Mouse (Mus musculus) frontal cortex, postnatal 14 days (tissue): ENCODE results near the gene Mphosph10.

Experiments used
- DNase-seq, 2 experiments: peaks; one replicate each; pipeline ENCODE4 v3.0.0; 2022; ENCODE audit warnings: low spot score in 2 of 2

Gene Mphosph10

DNA sequence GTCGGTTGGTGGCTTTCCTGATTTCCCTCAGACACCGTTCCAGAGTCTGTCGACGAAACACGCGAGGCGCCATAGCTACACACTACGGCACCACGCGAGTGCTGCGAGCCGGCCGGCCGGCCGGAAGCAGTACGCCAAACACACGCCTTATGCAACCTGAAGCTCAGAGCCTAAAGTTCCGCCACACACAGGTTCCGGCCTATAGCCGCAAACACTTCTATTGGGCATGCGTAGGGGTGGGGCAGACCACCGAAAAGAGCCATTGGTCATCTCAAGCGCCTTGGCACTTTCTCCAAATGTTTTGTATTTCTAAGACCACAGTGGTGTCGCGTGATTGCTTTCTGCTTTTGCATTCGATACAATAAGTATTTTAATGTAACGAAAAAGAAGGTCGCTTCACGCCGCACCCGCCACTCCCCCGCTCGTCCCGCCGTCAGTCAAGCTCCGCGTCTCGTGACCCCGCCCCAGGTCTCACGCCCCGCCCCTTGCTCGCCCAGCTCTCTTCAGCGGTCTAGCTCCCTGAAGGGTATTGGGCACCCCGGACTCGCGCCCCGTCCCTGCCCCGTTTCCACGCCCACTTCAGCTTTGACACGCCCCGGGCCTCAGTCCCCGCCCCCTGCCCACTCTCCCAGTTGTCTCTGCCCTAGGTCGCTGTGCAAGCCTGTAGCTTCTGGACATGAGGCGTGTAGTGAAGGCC is at the start of gene Mphosph10, which contains the start of gene Mcee:
Gene Mphosph10, minus strand, starts transcription at position 147 of the 697 bp plus-strand sequence.
Gene Mcee, plus strand, starts transcription at position 486 of the 697 bp plus-strand sequence.
- peak; percentile 90 to 94 for DNase-seq

DNA sequence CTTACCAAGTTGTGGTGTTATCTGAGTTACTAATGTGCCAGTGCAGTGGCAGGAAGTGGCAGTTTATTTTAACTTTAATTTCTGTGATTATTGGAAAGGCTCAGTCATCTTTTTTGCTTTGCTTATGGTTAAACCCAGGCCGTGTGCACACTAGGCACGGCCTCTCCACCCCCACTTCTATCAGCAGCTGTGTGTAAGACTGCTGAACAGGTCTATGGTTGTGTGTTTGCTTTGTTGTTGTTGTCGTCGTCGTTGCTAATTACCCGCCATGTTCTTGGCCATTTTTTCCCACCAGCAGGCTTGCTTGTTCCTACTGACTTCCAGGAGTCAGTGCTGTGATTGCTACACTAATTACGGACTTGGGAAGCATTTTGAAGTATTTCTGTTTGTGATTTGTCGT is 48.5 kb upstream of the Mphosph10 start:
- DNase-seq, result no peak

DNA sequence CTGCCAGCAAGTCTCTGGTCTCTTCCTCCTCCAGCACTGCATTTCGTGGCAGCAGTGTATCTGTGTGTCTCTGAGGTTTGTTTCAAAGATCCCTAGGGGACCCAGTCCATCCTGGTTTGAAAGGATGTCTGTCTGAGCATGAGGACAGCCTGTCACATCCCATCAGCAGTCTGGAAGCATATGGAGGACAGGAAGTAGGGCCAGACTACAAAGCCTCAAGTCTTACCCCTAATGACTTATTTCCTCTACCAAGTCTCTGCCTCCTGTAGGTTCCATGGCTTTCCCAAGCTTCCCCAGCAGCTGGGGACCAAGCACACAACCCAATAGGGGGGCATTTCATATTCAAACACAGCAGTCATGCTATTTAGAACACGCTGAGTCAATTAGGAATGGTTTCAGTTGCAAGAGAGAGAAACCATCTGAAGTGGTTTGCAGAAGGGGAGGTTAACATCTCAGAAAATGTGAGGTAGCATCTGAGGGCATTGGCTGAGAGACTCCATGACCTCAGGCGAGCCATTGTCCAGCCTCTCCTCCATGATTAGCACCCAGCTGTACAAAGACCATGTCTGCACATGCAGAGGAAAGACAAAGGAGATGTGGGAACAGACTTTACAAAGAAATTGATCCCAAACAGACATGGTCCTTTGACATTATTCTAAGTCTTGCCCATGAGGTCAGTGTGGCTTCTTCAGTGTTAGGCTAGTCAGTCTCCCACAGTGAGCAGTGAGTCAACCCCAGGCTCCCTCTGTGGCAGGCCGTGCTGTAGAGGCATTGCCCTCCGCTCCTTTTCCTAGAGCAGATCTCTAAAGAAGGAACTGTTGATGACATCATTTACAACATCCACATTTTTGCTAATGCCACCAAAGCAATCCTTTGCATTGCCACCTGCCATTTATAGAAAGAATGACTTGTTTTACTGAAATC is 47.8 kb upstream of the Mphosph10 start:
- no peak for DNase-seq

DNA sequence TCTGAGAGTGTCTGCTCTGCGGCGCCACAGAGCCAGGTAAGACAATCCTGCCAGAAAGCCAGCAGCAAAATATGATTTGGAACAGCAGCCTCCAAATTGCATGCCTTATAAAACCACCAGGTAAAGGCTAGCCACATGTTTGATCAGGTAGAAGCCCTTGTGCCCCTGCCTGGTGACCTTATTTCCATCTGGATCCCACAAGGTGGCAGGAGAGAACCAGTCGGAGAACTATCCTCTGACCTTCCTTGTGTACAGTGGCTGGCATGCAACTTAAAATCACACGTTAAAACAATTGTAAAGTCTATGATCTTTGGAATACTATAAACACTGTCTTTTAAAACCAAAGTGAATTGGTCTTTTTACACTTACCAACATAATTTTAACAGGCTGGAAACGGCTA is 32.8 kb upstream of the Mphosph10 start:
- DNase-seq, result no peak

DNA sequence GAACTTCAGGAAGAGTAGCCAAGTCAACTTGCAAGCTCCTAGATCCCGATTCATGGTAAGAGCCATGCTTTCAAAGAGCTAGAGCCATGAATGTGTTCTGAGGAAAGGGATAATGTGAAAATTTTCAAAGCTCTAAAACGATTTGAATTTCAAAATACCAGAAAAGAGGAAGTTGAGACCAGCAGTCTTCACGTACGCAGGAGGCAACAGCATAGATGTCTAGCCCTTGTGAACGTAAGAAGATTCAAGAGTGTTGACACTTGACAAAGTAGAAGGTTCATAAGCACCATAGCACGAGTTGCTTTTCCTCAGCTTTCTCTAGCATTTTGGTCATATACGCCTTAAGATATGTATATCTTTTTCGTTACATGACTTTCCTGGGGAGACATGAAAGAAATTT is 11.9 kb upstream of the Mphosph10 start:
- no peak for DNase-seq

DNA sequence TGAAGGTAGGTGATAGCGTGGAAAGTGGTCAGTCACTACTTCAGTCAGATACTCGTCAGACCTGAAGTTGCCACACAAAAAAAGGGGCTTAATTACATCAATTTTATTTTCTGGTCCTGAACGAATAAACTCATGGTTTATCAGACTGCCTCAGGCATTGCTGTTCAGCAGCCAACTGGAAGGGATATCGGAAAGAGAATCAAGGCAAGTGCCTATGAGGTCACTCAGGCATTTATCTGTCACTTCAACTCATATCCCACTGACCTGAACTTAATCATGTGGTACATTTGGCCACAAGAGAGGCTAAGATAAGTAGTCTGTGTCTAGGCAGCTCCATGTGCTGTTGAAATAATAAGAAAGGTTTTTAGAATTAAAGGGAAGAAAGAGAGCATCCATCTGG is 10.4 kb upstream of the Mphosph10 start:
- DNase-seq, result no peak

DNA sequence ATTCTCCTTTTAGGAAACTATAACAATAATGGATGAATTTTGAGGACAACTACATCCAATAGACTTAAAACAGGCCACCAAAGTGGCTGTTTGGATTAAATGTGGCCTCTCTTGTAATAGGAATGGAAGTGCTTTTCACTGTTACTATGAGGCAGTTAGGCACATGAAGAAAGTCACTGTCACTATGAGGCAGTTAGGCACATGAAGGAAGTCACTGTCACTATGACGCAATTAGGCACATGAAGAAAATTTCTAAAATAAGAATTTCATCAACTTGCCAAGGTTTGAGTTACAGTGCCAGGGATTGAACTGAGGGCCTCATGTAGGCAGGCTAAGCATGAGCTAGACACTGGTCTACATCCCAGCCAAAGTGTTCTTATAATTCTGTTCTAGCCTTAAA is 8.7 kb upstream of the Mphosph10 start:
- DNase-seq, result no peak

DNA sequence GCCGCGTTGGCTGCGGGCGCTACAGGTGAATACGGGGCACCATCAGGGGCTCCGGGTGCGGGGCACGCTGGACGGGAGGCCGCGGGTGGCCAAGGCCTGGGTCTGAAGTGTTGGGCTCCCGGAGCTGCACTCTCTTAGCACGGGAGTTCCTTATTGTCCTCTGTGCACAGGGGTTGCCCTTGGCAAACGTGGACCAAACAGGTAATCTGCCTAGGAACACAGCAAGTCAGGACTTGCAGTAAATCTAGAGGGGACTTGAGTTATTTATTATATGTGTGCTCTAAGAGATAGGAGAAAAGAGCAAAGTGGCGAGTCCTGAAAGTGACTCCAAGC is 717 bp upstream of the Mphosph10 start:
- no peak for DNase-seq

DNA sequence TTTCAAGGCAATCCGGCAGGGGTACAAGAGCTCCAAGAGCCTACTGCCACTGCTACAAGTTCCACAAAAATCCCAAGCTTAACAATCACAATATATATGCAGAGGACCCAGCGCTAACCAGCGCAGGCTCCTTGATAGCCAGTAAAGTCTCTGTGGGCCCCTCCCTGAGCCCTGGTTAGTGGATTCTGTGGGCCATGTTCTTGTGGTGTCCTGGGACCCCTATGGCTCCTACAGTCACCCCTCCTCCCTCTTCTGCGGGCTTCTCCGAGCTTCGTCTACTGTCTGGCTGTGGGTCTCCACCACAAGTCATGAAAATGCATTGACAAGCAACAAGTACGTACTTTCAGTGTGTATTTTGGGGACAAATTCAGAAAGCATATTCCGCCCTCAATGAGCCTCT is 589 bp downstream of the Mphosph10 start:
- DNase-seq, result no peak

DNA sequence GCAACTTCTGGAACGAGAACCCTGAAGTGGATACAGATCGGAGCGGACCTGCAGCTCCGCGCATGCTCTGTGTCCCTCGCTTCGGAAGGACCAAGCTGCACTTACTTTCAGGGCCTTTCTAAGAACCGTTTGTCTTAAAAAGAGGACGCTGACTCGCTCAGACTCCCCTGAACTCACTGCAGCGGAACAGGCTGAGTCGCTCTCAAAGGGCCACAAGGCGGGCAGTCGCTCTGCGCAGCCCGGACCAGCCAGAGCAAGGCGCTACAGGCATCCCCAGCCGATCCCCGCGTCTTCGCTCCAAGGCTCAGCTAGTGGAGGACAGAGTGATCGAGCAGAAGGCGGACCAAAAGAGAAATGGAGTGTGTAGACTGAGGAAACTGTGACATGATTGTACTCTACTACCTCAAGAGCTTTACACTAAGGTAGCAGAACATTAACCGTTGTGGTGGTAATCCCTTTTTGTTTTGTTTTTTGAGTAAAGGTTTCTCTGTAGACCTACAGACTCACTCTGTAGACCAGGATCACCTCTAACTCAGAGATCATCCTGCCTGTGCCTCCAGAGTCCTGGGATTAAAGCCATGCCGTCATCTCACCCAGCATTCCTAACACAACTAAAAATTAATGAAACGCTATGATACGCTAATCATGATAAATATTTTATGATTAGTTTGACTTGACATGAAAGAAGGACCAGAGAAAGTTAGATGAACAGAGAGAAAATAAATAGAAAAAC is 18.1 kb downstream of the Mphosph10 start, which contains the start of gene Fan1:
Gene Fan1, minus strand, starts transcription at position 266 of the 733 bp plus-strand sequence.
- DNase-seq, result peak; percentile 75 to 85

DNA sequence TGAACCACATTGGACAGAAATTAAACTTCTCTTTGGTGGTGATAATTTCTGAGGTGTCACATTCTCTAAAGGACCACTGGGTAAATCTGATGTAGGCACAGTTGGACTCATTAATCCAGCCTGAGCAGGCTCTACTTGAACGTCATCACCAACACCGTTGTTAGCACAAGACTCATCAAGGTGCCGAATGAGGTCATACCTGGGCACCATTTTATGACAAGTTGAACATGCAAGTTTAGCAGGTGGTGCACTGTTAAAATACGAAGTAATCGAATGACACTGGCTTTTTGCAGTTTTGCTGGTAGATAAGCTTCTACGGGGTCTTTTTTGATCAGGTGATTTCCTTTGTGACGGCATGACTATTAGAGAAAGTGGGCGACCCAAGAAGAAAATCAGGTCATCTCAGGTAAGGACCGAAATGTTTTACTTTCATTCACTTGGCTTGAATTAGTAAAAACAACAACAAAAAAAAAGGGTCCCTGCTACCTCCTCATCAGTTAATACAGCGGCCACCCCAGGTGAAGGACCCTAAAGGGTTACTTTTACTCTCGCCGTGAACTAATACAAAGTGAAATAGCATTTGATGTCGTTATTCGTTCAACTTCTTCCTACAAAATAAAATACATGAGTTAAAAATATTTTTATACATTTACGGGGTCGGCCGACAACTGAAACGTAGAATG is 18.8 kb downstream of the Mphosph10 start:
- no peak for DNase-seq

DNA sequence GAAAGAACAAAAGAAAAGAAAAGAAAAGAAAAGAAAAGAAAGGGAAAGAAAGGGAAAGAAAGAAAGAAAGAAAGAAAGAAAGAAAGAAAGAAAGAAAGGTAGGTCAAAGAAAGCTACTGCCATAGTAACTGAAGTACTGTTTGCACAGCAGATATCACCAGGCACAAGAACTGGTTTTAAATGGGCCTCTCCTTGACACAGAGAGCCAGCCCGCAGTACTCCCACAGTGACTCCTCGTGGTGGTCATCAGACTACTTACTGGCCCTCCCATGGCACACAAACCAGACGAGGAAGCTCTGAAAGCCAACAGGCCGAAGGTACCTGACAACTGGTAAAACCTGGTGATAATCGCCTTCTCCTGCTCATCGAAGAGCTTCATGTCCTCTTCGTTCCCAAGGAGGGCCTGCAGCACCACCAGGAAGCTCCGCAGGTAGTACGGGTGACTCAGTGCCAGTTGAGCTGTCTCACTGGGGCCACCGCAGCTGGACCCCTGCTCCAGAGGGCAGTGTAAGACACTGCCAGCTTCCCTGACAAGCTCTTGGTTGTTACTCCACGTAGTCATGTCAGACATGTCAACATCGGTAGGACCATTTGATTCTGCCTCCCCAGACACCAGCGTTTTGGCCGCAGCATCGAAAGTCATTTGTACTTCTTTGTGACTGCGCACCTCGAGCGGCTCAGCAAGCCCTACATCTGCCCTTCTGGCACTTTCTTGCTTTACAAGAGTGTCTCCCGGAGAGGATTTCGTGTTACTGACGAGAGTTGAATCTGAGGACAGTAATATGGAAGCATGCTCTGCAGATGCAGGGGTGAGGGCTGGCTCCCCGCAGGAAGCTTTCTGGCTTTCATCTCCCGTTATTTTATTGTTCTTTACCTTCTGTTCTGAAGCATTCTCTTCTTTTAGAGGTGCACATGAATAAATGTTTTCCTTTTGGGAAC is 19.9 kb downstream of the Mphosph10 start:
- DNase-seq, result no peak

DNA sequence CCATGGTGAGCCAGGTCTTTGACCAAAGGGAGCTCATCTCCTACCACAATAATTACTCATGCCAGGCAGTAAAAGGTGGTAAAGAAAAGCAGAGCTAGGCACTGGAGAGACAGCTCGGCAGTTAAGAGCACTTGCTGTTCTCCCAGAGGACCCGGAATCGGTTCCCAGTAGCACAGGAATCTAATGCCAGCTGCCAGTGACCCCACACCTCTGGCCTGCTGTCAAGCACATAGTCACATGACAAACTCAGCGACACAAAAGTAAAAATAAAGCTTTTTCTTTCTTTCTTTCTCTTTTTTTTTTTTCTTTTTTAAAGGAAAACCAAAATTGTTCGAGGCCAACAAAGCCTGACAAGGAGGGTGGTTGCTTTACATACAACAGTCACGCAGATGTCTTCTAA is 22.2 kb downstream of the Mphosph10 start:
- DNase-seq, result no peak

DNA sequence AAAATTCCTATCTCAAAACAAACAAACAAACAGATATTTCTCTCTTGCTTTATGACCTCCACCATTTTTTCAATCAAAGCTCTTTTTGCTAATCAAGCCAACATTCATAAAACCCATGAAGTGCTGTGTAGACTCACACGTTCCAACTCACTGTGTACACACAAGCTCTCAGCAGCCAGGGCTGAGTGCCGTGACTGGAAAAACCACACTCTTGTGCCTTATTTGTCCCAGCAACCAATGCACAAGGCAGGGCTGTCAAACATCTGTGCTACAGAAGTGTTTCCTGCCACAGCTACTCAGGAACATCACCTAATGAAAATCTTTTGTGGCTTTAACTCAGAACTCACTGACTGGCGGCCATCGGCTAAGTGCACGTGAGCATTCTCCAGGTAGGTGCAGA is 26.2 kb downstream of the Mphosph10 start:
- DNase-seq, result no peak

DNA sequence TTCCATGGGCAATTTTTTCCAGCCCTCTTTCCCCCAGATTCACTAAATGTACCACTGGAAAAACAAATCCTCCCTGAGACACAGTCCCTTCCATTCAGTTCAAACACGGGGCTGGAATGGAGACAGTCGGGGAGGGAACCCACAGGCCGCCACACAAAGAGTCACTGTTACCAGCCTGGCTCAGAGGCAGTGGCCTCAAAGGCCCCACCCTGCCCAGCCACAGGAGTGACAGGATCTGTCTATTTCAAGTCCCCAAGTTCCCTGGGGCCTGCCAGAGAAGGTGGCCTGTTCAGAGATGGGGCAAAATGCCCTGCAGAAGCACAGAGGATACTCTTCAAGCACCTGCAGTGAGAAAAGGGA is 31.5 kb downstream of the Mphosph10 start:
- DNase-seq, result peak; percentile 27 to 31

DNA sequence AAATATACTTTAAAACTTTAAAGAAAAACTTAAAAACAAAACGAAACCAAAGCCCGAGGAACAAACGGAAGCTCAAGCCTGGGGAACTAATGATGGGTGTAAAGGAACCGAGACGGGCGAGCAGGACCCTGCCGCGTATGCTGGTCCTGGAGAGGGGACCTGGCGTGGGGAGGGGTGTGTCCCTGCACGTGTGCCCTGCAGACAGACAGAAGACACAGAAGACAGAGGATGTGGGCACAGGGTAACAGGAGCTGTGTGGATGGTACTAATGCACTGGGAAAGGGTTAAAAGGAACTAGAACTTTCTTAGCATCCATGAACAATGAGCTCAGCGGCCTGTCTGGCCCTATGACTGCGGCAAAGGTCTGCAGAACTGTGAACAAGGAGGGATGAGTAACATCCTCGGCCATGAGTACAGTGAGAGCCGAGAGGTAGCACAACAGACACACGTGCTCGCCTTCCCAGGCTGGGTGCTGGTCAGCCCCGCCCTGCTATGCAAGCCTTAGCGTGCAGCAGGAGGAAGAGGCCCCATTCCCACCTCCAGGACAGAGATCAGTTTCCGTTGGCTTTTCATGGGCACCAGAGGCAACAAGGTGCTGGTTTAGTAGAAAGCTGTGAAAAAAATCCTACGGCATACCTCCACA is 32.0 kb downstream of the Mphosph10 start:
- DNase-seq, result no peak

DNA sequence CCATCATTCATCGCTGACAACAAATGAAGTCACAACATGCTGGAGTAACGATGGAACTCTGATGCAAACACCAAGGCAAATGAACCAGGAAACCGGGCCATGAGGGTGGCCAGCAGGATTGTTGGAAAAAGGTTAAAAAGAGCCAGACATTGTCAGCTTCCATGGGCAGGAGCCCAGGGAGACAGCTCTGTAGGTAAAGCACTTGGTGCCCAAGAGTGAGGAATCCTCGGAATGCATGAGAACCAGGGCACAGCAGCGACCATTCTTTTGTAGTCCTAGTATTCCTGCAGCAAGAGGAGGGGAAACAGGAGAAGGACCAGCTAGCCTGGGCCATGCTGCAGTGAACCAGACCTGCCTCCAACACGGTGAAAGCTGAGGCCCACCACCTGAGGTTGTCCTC is 33.4 kb downstream of the Mphosph10 start:
- no peak for DNase-seq

DNA sequence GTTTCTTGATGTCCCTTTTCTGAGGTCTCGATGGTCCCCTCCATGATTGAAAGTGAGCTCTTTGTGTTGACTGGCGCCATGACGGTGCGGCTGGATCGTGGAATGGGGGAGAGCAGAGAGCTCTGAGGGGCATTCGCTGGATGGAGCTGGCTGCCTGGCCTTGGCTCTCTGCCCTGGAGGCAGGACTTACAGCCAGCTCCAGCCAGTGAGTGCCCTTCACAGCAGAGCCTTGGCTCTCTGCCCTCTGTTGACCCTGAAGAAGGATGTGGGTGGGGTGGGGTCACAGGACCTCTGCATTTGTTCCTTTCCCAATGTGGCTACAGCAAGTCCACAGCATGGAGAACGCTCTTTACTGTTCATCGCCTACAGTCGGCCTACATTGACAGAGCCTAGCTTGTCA is 34.7 kb downstream of the Mphosph10 start:
- peak; percentile 27 to 31 for DNase-seq

DNA sequence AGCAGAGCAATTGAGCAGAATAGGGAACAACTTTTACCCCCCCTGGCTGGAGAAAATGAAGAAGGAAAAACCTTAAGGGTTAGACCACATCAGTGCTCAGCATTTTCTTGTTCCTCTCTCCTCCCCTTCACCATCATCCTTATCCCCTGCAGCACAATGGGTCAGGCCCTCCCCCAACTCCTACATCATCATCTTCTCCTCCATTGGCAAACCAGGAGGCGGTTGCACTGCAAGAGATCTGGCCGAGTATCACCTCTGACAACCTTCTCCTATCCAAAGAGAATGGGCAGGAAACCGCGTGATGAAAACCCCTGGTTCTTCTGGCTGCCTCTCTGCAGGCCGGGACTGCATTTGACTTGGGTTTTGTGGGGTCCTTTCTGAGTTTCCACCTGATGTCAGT is 35.4 kb downstream of the Mphosph10 start:
- DNase-seq, result no peak

DNA sequence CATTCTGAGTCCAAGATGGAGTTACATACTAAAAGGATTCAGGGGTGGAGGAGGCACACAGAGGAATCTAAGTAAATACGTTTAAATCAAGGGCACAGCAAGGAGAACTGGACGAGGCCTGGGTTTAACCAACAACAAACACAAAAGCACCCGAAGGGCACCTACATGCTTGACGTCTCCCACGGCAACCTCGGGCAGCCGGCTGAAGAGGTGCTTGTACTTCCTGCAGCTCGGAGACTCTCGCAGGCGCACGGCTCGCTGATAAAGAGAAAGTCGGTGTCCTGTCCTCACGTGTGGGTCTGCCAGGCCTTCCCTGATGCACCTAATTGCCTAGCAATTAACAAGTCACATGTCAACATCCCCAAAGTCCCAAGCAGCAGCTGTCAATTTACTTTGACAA is 37.9 kb downstream of the Mphosph10 start:
- DNase-seq, result no peak
